Mouse (Mus musculus) MEL (cell line): ENCODE measurements around the gene Btnl10. TPM values are rescaled to one million over a fixed set of nuclear protein-coding genes. Genes with fewer than 3 reads are reported as not detected.

Source experiments
- DNase-seq: peaks from one replicate; pipeline ENCODE4 v3.0.0; 2011; ENCODE audit warnings: low read depth, low spot score
- H3K27ac ChIP-seq: 2 replicates; pipeline ENCODE4 v1.5.1; 2012; ENCODE audit warnings: low read depth, mild to moderate bottlenecking, control low read depth, low read length, moderate library complexity; ENCODE audit not compliant: control insufficient read depth
- H3K27me3 ChIP-seq, 2 experiments: fragments of 150-350 bp in 1 of 2; sonication (generic) in 1 of 2; 2 replicates each; pipeline ENCODE4 v1.6.1; 2012; ENCODE audit warnings: low read length in 2 of 2, mild to moderate bottlenecking in 2 of 2, improper control_type of control experiment in 1 of 2, moderate library complexity in 1 of 2; ENCODE audit not compliant: insufficient read depth in 2 of 2, control insufficient read depth in 1 of 2
- H3K36me3 ChIP-seq, 2 experiments: 2 replicates each; pipeline ENCODE4 v1.6.1; 2012 to 2014; ENCODE audit warnings: low read length in 2 of 2, improper control_type of control experiment in 1 of 2, inconsistent platforms in 1 of 2, mild to moderate bottlenecking in 1 of 2; ENCODE audit not compliant: insufficient read depth in 2 of 2, control insufficient read depth in 1 of 2
- H3K4me1 ChIP-seq, 2 experiments: fragments of 150-350 bp in 1 of 2; sonication (generic) in 1 of 2; 2 replicates each; pipeline ENCODE4 v1.6.1; 2012; ENCODE audit warnings: low read length in 2 of 2, improper control_type of control experiment in 1 of 2, mild to moderate bottlenecking in 1 of 2; ENCODE audit not compliant: insufficient read depth in 2 of 2, control insufficient read depth in 1 of 2
- H3K4me3 ChIP-seq, 2 experiments: fragments of 150-350 bp in 1 of 2; sonication (generic) in 1 of 2; 2 replicates each; pipeline ENCODE4 v1.5.1; 2012; ENCODE audit warnings: low read depth in 2 of 2, low read length in 2 of 2, mild to moderate bottlenecking in 2 of 2, moderate library complexity in 2 of 2, control low read depth in 1 of 2, improper control_type of control experiment in 1 of 2; ENCODE audit not compliant: control insufficient read depth in 1 of 2, insufficient read depth in 1 of 2
- H3K79me2 ChIP-seq: 2 replicates; pipeline ENCODE4 v1.6.1; 2012; ENCODE audit warnings: mild to moderate bottlenecking, low read length, moderate library complexity; ENCODE audit not compliant: control insufficient read depth, poor library complexity, insufficient read depth
- H3K9ac ChIP-seq: 2 replicates; pipeline ENCODE4 v1.6.1; 2012; ENCODE audit warnings: low read depth, mild to moderate bottlenecking, control low read depth, low read length, moderate library complexity; ENCODE audit not compliant: control insufficient read depth, poor library complexity, severe bottlenecking
- H3K9me3 ChIP-seq: fragments of 150-350 bp; sonication (generic); replicated peaks from 2 replicates; pipeline ENCODE4 v1.6.1; 2012; ENCODE audit warnings: mild to moderate bottlenecking, low read length, improper control_type of control experiment, moderate library complexity; ENCODE audit not compliant: insufficient read depth
- CHD1 ChIP-seq: IDR thresholded peaks from 2 replicates; pipeline ENCODE4 v1.6.1; 2012; ENCODE audit warnings: low read depth, mild to moderate bottlenecking, inconsistent platforms, low read length, improper control_type of control experiment
- CTCF ChIP-seq, 3 experiments: IDR thresholded peaks in 2 of 3; conservative IDR thresholded peaks in 1 of 3; 2 replicates each; pipeline ENCODE4 v1.5.1; 2011 to 2012; ENCODE audit warnings: low read length in 3 of 3, low read depth in 2 of 3, mild to moderate bottlenecking in 2 of 3, improper control_type of control experiment in 1 of 3, inconsistent platforms in 1 of 3, mixed read lengths in 1 of 3, moderate library complexity in 1 of 3; ENCODE audit not compliant: control insufficient read depth in 1 of 3, insufficient read depth in 1 of 3, poor library complexity in 1 of 3, severe bottlenecking in 1 of 3
- ELF1 ChIP-seq: IDR thresholded peaks from 2 replicates; pipeline ENCODE4 v1.6.1; 2014; ENCODE audit warnings: low read depth, mild to moderate bottlenecking, inconsistent platforms, low read length, improper control_type of control experiment, moderate library complexity
- EP300 ChIP-seq, 2 experiments: IDR thresholded peaks; 2 replicates each; pipeline ENCODE4 v1.6.1; 2011; ENCODE audit warnings: improper control_type of control experiment in 2 of 2, low read length in 2 of 2, low read depth in 1 of 2, mild to moderate bottlenecking in 1 of 2
- ETS1 ChIP-seq: IDR thresholded peaks from 2 replicates; pipeline ENCODE4 v1.6.1; 2012; ENCODE audit warnings: low read depth, mild to moderate bottlenecking, inconsistent platforms, low read length, improper control_type of control experiment, moderate library complexity
- GABPA ChIP-seq: IDR thresholded peaks from 2 replicates; pipeline ENCODE4 v1.6.1; 2012; ENCODE audit warnings: low read depth, mild to moderate bottlenecking, inconsistent platforms, low read length, improper control_type of control experiment, moderate library complexity
- KAT2A ChIP-seq: conservative IDR thresholded peaks from 2 replicates; pipeline ENCODE4 v1.6.1; 2012; ENCODE audit warnings: low read depth, low read length, improper control_type of control experiment, inconsistent platforms
- MAFK ChIP-seq: IDR thresholded peaks from 2 replicates; pipeline ENCODE4 v1.6.1; 2011; ENCODE audit warnings: low read depth, mild to moderate bottlenecking, low read length, improper control_type of control experiment, borderline replicate concordance
- MAX ChIP-seq: IDR thresholded peaks from 2 replicates; pipeline ENCODE4 v1.6.1; 2011; ENCODE audit warnings: low read length, improper control_type of control experiment
- MYC ChIP-seq: IDR thresholded peaks from 2 replicates; pipeline ENCODE4 v1.6.1; 2011; ENCODE audit warnings: low read depth, mild to moderate bottlenecking, low read length, improper control_type of control experiment, moderate library complexity
- POLR2A ChIP-seq, 2 experiments: IDR thresholded peaks; 2 replicates each; pipeline ENCODE4 v1.6.1; 2011 to 2012; ENCODE audit warnings: low read length in 2 of 2, mild to moderate bottlenecking in 2 of 2, control low read depth in 1 of 2, improper control_type of control experiment in 1 of 2, low read depth in 1 of 2, moderate library complexity in 1 of 2; ENCODE audit not compliant: control insufficient read depth in 1 of 2, insufficient read depth in 1 of 2, poor library complexity in 1 of 2
- POLR2AphosphoS2 ChIP-seq: IDR thresholded peaks from 2 replicates; pipeline ENCODE4 v1.6.1; 2011; ENCODE audit warnings: low read length, improper control_type of control experiment
- POLR2AphosphoS5 ChIP-seq: IDR thresholded peaks from 2 replicates; pipeline ENCODE4 v1.6.1; 2012; ENCODE audit warnings: low read depth, borderline replicate concordance, mild to moderate bottlenecking, inconsistent platforms, low read length, moderate library complexity, mixed read lengths
- RAD21 ChIP-seq: IDR thresholded peaks from 2 replicates; pipeline ENCODE4 v1.6.1; 2011; ENCODE audit warnings: mild to moderate bottlenecking, low read depth, low read length, improper control_type of control experiment
- RCOR1 ChIP-seq: IDR thresholded peaks from 2 replicates; pipeline ENCODE4 v1.6.1; 2012; ENCODE audit warnings: low read depth, mild to moderate bottlenecking, inconsistent platforms, low read length, improper control_type of control experiment
- SIN3A ChIP-seq: IDR thresholded peaks from 2 replicates; pipeline ENCODE4 v1.6.1; 2012; ENCODE audit warnings: low read length, improper control_type of control experiment, inconsistent platforms
- SMC3 ChIP-seq: IDR thresholded peaks from 2 replicates; pipeline ENCODE4 v1.6.1; 2011; ENCODE audit warnings: low read depth, low read length, improper control_type of control experiment
- TAL1 ChIP-seq: IDR thresholded peaks from 2 replicates; pipeline ENCODE4 v1.6.1; 2012; ENCODE audit warnings: mild to moderate bottlenecking, inconsistent platforms, low read length, moderate library complexity, mixed read lengths
- TBP ChIP-seq: IDR thresholded peaks from 2 replicates; pipeline ENCODE4 v1.8.0; 2011; ENCODE audit warnings: low read depth, low read length, improper control_type of control experiment
- UBTF ChIP-seq: IDR thresholded peaks from 2 replicates; pipeline ENCODE4 v1.6.1; 2012; ENCODE audit warnings: low read depth, mild to moderate bottlenecking, inconsistent platforms, low read length, improper control_type of control experiment, moderate library complexity, borderline replicate concordance; ENCODE audit not compliant: insufficient read depth
- USF1 ChIP-seq: IDR thresholded peaks from 2 replicates; pipeline ENCODE4 v1.6.1; 2014; ENCODE audit warnings: low read depth, mild to moderate bottlenecking, inconsistent platforms, low read length, improper control_type of control experiment, moderate library complexity
- ZC3H11A ChIP-seq: IDR thresholded peaks from 2 replicates; pipeline ENCODE4 v1.6.1; 2012; ENCODE audit warnings: low read depth, mild to moderate bottlenecking, inconsistent platforms, low read length, improper control_type of control experiment
- ZNF384 ChIP-seq: IDR thresholded peaks from 2 replicates; pipeline ENCODE4 v1.6.1; 2012; ENCODE audit warnings: low read depth, mild to moderate bottlenecking, inconsistent platforms, low read length, improper control_type of control experiment
- polyA plus RNA-seq, 2 experiments: library from polyadenylated mRNA; stranded (reverse) in 1 of 2; unstranded in 1 of 2; fragments of >175 nt in 1 of 2; fragments of >200 nt in 1 of 2; gene quantifications; 2 replicates each; pipeline versions ENCODE4 v1.2.1 to v1.2.4; 2012; ENCODE audit warnings: low replicate concordance in 2 of 2, low read depth in 1 of 2; ENCODE audit not compliant: insufficient read length in 2 of 2, insufficient read depth in 1 of 2, missing spikeins in 1 of 2
- total RNA-seq: library from RNA; depleted of rRNA; stranded (reverse); fragments of 300-350 nt; gene quantifications from 2 replicates; pipeline ENCODE4 v1.2.3, GENCODE M21; 2012

Gene Btnl10
- total and polyA plus RNA-seq, 3 experiments, result 0.92 to 1.7 TPM; not detected in 1

- Histone ChIP-seq H3K4me1 (peaks cover 1 to 12% of the 10 kb centered on the region in 2 experiments), H3K9ac (no peak overlapping the region), H3K4me3 (no peak overlapping the region), H3K36me3 (peaks cover 0 to 10% of the 10 kb centered on the region in 2 experiments; a peak in 2 of 4 replicates), H3K27me3 (no peaks in the 10 kb centered on the region), H3K79me2 (no peaks in the 10 kb centered on the region), H3K27ac (no peak overlapping the region), H3K9me3 (no peaks in the 10 kb centered on the region)
- DNase-seq, result no peak
- TF ChIP-seq RAD21, result peak; percentile 29
- TF ChIP-seq MYC, result no peak
- TF ChIP-seq CTCF (IDR thresholded peaks at IDR 0.05 in 2 of 3, conservative IDR thresholded peaks at IDR 0.05 in 1 of 3; ENCODE audit: control insufficient read depth in 1 of 3, insufficient read depth in 1 of 3, low read depth in 2 of 3, low read length in 3 of 3, poor library complexity in 1 of 3, severe bottlenecking in 1 of 3), result peak in 1 of 3 experiments; percentile 16; a peak in 1 of 6 replicates
Observed at GRCm38 (mm10) chr11:58922420-58922819, 4.7 kb downstream of the Btnl10 start.

- Histone ChIP-seq H3K9me3 (no peaks in the 10 kb centered on the region), H3K4me1 (peaks cover 4 to 15% of the 10 kb centered on the region in 2 experiments; a peak in 3 of 4 replicates), H3K79me2 (peaks cover 1% of the 10 kb centered on the region; the same call in 1 of the 2 replicates), H3K27ac (no peak overlapping the region), H3K4me3 (no peak overlapping the region)
- TF ChIP-seq MAX, result 0 out of 2 replicates have a peak, but pooled peaks have one; percentile 22
- no peak for TF ChIP-seq GABPA
- TF ChIP-seq, all 39 proteins: peak for 1
- Histone ChIP-seq H3K36me3 (peaks cover 0 to 13% of the 10 kb centered on the region in 2 experiments; a peak in 2 of 4 replicates), H3K27me3 (no peaks in the 10 kb centered on the region), H3K9ac (peak overlapping the region; percentile 25)
- DNase-seq, result no peak
Observed at GRCm38 (mm10) chr11:58926651-58927050, 8.9 kb downstream of the Btnl10 start.

- Histone ChIP-seq H3K4me3 (peak overlapping the region; percentile 29 to 72), H3K36me3 (peaks cover 0 to 13% of the 10 kb centered on the region in 2 experiments; a peak in 2 of 4 replicates), H3K9ac (peak overlapping the region; percentile 54), H3K27ac (no peak overlapping the region), H3K4me1 (peaks cover 4 to 15% of the 10 kb centered on the region in 2 experiments; a peak in 3 of 4 replicates), H3K9me3 (no peaks in the 10 kb centered on the region), H3K79me2 (peaks cover 1% of the 10 kb centered on the region; the same call in 1 of the 2 replicates), H3K27me3 (no peaks in the 10 kb centered on the region)
- DNase-seq, result peak; percentile 75
- TF ChIP-seq MAFK (peak; percentile 65; the same call in 1 of the 2 replicates), ELF1 (no peak), GABPA (no peak), SMC3 (no peak), RAD21 (no peak), ETS1 (no peak), RCOR1 (no peak), SIN3A (no peak), EP300 (IDR thresholded peaks at IDR 0.05; ENCODE audit: low read depth in 1 of 2, low read length in 2 of 2) (no peak), ZC3H11A (no peak), UBTF (no peak), CHD1 (no peak), USF1 (no peak), POLR2A (IDR thresholded peaks at IDR 0.05; ENCODE audit: control insufficient read depth in 1 of 2, insufficient read depth in 1 of 2, low read depth in 1 of 2, low read length in 2 of 2, poor library complexity in 1 of 2) (no peak), POLR2AphosphoS2 (no peak), POLR2AphosphoS5 (no peak), ZNF384 (peak; percentile 66; the same call in 1 of the 2 replicates), TBP (peak; percentile 97), TAL1 (no peak), MYC (no peak), KAT2A (no peak)
Observed at GRCm38 (mm10) chr11:58927053-58927452, 9.3 kb downstream of the Btnl10 start.
